Mouse (Mus musculus) kidney, embryonic 14.5 days (tissue): Measurements from ENCODE around the gene Lrrc23. TPM values are rescaled to one million over a fixed set of nuclear protein-coding genes. Genes with fewer than 3 reads are reported as not detected.

Source experiments
- ATAC-seq: fragments of 200-750 bp; cut with Nextera tagmentation; 2 replicates; pipeline ENCODE4 v1.8.0; 2017; ENCODE audit warnings: moderate number of reproducible peaks, mild to moderate bottlenecking, moderate TSS enrichment, moderate library complexity; ENCODE audit not compliant: low FRiP score, low TSS enrichment
- H3K27ac ChIP-seq: fragments of 300-500 bp; sonication (generic); 2 replicates; pipeline ENCODE4 v1.5.1; 2014; ENCODE audit warnings: low read depth, mild to moderate bottlenecking, low read length, moderate library complexity, mixed read lengths
- H3K27me3 ChIP-seq: fragments of 300-500 bp; sonication (generic); 2 replicates; pipeline ENCODE4 v1.6.1; 2014; ENCODE audit warnings: mild to moderate bottlenecking, low read length; ENCODE audit not compliant: control insufficient read depth, insufficient read depth
- H3K36me3 ChIP-seq: fragments of 300-500 bp; sonication (generic); 2 replicates; pipeline ENCODE4 v1.6.1; 2014; ENCODE audit warnings: low read length, mixed read lengths; ENCODE audit not compliant: control insufficient read depth, insufficient read depth
- H3K4me1 ChIP-seq: fragments of 300-500 bp; sonication (generic); 2 replicates; pipeline ENCODE4 v1.6.1; 2014; ENCODE audit warnings: low read length, mixed read lengths; ENCODE audit not compliant: control insufficient read depth, insufficient read depth
- H3K4me2 ChIP-seq: fragments of 300-500 bp; sonication (generic); replicated peaks from 2 replicates; pipeline ENCODE4 v1.6.1; 2014; ENCODE audit warnings: low read depth, mild to moderate bottlenecking, low read length
- H3K4me3 ChIP-seq: fragments of 300-500 bp; sonication (generic); 2 replicates; pipeline ENCODE4 v1.5.1; 2014; ENCODE audit warnings: mild to moderate bottlenecking, low read length
- H3K9ac ChIP-seq: fragments of 300-500 bp; sonication (generic); 2 replicates; pipeline ENCODE4 v1.6.1; 2014; ENCODE audit warnings: low read depth, mild to moderate bottlenecking, low read length, moderate library complexity
- H3K9me3 ChIP-seq: fragments of 300-500 bp; sonication (generic); 2 replicates; pipeline ENCODE4 v1.6.1; 2016; ENCODE audit warnings: low read length; ENCODE audit not compliant: control insufficient read depth
- WGBS: fragments of 180-500 bp; shearing (Covaris S2); extraction: QIAGEN DNeasy Blood & Tissue Kit; methylation state at CpG from one replicate; pipeline ENCODE4 v1.1.7; 2014; 5-methylcytosine and 5-hydroxymethylcytosine counted together
- polyA plus RNA-seq: library from polyadenylated mRNA; unstranded; fragments of >200 nt; fragmentation: Nextera tagmentation; extraction: Ambion mirVana; gene quantifications from 2 replicates; pipeline ENCODE4 v1.2.1, GENCODE M21; 2014

Gene Lrrc23
- polyA plus RNA-seq, 1 experiment from 2014 or later = 0.39 TPM

GRCm38 (mm10) chr6:124734417-124734816 is 45.1 kb downstream of the Lrrc23 start:
- H3K9ac ChIP-seq = no peak overlapping the region
- H3K9me3 ChIP-seq = no peaks in the 10 kb centered on the region
- no peak overlapping the region for H3K27ac ChIP-seq
- peaks cover 23% of the 10 kb centered on the region for H3K4me1 ChIP-seq
- no peak for ATAC-seq
- H3K27me3 ChIP-seq = no peaks in the 10 kb centered on the region
- WGBS = 89% methylated on average over 3 of the region's 3 CpGs
- no peak overlapping the region for H3K4me2 ChIP-seq
- no peak overlapping the region for H3K4me3 ChIP-seq
- peaks cover 3% of the 10 kb centered on the region; the same call in 1 of the 2 replicates for H3K36me3 ChIP-seq

GRCm38 (mm10) chr6:124732476-124733370 is 46.8 kb downstream of the Lrrc23 start:
- WGBS = 41% methylated on average over 19 of the region's 19 CpGs
- peak; percentile 36; the same call in 1 of the 2 replicates for ATAC-seq
- Histone ChIP-seq H3K36me3 (no peaks in the 10 kb centered on the region), H3K4me1 (0 out of 2 replicates have a peak, but pooled peaks cover 7% of the 10 kb centered on the region), H3K9me3 (no peaks in the 10 kb centered on the region), H3K4me2 (0 out of 2 replicates have a peak overlapping the region, but pooled peaks have one; percentile 8), H3K27me3 (no peaks in the 10 kb centered on the region), H3K4me3 (peak overlapping the region; percentile 9; the same call in 1 of the 2 replicates), H3K27ac (no peak overlapping the region), H3K9ac (no peak overlapping the region; the same call in 1 of the 2 replicates)

GRCm38 (mm10) chr6:124731038-124731437 is 48.5 kb downstream of the Lrrc23 start:
- WGBS = 88% methylated on average over 7 of the region's 7 CpGs
- no peak for ATAC-seq
- H3K27me3 ChIP-seq = no peaks in the 10 kb centered on the region

GRCm38 (mm10) chr6:124729850-124730705 is 49.4 kb downstream of the Lrrc23 start:
- Histone ChIP-seq H3K9me3 (no peaks in the 10 kb centered on the region), H3K27ac (no peak overlapping the region), H3K27me3 (no peaks in the 10 kb centered on the region), H3K36me3 (no peaks in the 10 kb centered on the region), H3K4me1 (0 out of 2 replicates have a peak, but pooled peaks cover 7% of the 10 kb centered on the region), H3K4me2 (no peak overlapping the region), H3K4me3 (no peak overlapping the region), H3K9ac (no peak overlapping the region)
- 86% methylated on average over 8 of the region's 8 CpGs for whole genome bisulfite sequencing
- ATAC-seq = no peak

More at GRCm38 (mm10) chr6:124731038-124731437, 48.5 kb downstream of the Lrrc23 start:
- Histone ChIP-seq H3K9ac (no peak overlapping the region), H3K27ac (no peak overlapping the region), H3K4me1 (0 out of 2 replicates have a peak, but pooled peaks cover 7% of the 10 kb centered on the region), H3K4me2 (no peak overlapping the region), H3K9me3 (no peaks in the 10 kb centered on the region), H3K4me3 (no peak overlapping the region), H3K36me3 (no peaks in the 10 kb centered on the region)

GRCm38 (mm10) chr6:124728621-124729020 is 50.9 kb downstream of the Lrrc23 start:
- ATAC-seq = 0 out of 2 replicates have a peak, but pooled peaks have one; percentile 20
- no peak overlapping the region for H3K4me2 ChIP-seq
- no peaks in the 10 kb centered on the region for H3K36me3 ChIP-seq
- WGBS = 90% methylated on average over 10 of the region's 10 CpGs
- H3K27me3 ChIP-seq = no peaks in the 10 kb centered on the region
- no peak overlapping the region for H3K4me3 ChIP-seq
- H3K27ac ChIP-seq = no peak overlapping the region
- 0 out of 2 replicates have a peak, but pooled peaks cover 7% of the 10 kb centered on the region for H3K4me1 ChIP-seq
- no peaks in the 10 kb centered on the region for H3K9me3 ChIP-seq
- no peak overlapping the region for H3K9ac ChIP-seq

- ATAC-seq = no peak
- no peaks in the 10 kb centered on the region for H3K9me3 ChIP-seq
- no peak overlapping the region for H3K27ac ChIP-seq
- H3K4me2 ChIP-seq = no peak overlapping the region
- no peak overlapping the region for H3K9ac ChIP-seq
- H3K36me3 ChIP-seq = no peaks in the 10 kb centered on the region
- H3K4me3 ChIP-seq = no peak overlapping the region
- no peaks in the 10 kb centered on the region for H3K4me1 ChIP-seq
- no peaks in the 10 kb centered on the region for H3K27me3 ChIP-seq
- WGBS = 90% methylated on average over 10 of the region's 10 CpGs
Measured at GRCm38 (mm10) chr6:124724472-124724871, 55.1 kb downstream of the Lrrc23 start.

- no peaks in the 10 kb centered on the region for H3K4me1 ChIP-seq
- ATAC-seq = no peak
- H3K9ac ChIP-seq = no peak overlapping the region
- no peak overlapping the region for H3K27ac ChIP-seq
- no peak overlapping the region for H3K4me3 ChIP-seq
- H3K27me3 ChIP-seq = no peaks in the 10 kb centered on the region
- 79% methylated on average over 8 of the region's 8 CpGs for WGBS
- no peaks in the 10 kb centered on the region for H3K36me3 ChIP-seq
- H3K9me3 ChIP-seq = no peaks in the 10 kb centered on the region
- H3K4me2 ChIP-seq = no peak overlapping the region
Measured at GRCm38 (mm10) chr6:124723541-124723940, 56.0 kb downstream of the Lrrc23 start.

- 92% methylated on average over 6 of the region's 6 CpGs for WGBS
Measured at GRCm38 (mm10) chr6:124722876-124723473, 56.6 kb downstream of the Lrrc23 start.

More at GRCm38 (mm10) chr6:124722876-124723473, 56.6 kb downstream of the Lrrc23 start:
- no peak overlapping the region for H3K4me3 ChIP-seq
- H3K9me3 ChIP-seq = no peaks in the 10 kb centered on the region
- no peak for ATAC-seq
- H3K4me2 ChIP-seq = no peak overlapping the region
- H3K36me3 ChIP-seq = no peaks in the 10 kb centered on the region
- no peaks in the 10 kb centered on the region for H3K27me3 ChIP-seq
- H3K27ac ChIP-seq = no peak overlapping the region
- no peak overlapping the region for H3K9ac ChIP-seq
- no peaks in the 10 kb centered on the region for H3K4me1 ChIP-seq
